Mouse (Mus musculus) kidney, postnatal 0 days (tissue): ENCODE results near the gene Pip5k1c. TPM values are rescaled to one million over a fixed set of nuclear protein-coding genes. Genes with fewer than 3 reads are reported as not detected.
A peak's percentile ranks its signal among the peaks of the same experiment; 100 is the strongest.

Source experiments
- ATAC-seq: fragments of 200-750 bp; cut with Nextera tagmentation; replicated peaks from 2 replicates; pipeline ENCODE4 v1.8.0; 2017; ENCODE audit warnings: low read depth, moderate number of reproducible peaks, moderate TSS enrichment, moderate library complexity; ENCODE audit not compliant: low FRiP score
- DNase-seq: peaks from one replicate; pipeline ENCODE4 v3.0.0-alpha.2; 2016; ENCODE audit warnings: low spot score
- H3K27ac ChIP-seq: fragments of 300-500 bp; sonication (generic); 2 replicates; pipeline ENCODE4 v1.5.1; 2014; ENCODE audit warnings: mild to moderate bottlenecking
- H3K27me3 ChIP-seq: fragments of 300-500 bp; sonication (generic); 2 replicates; pipeline ENCODE4 v1.6.1; 2014; ENCODE audit warnings: low read length, mixed read lengths; ENCODE audit not compliant: insufficient read depth
- H3K36me3 ChIP-seq: fragments of 300-500 bp; sonication (generic); 2 replicates; pipeline ENCODE4 v1.6.1; 2014; ENCODE audit warnings: low read length, mixed read lengths; ENCODE audit not compliant: insufficient read depth
- H3K4me1 ChIP-seq: fragments of 300-500 bp; sonication (generic); replicated peaks from 2 replicates; pipeline ENCODE4 v1.6.1; 2014; ENCODE audit warnings: antibody characterized with exemption, low read length, mixed read lengths; ENCODE audit not compliant: insufficient read depth
- H3K4me2 ChIP-seq: fragments of 300-500 bp; sonication (generic); 2 replicates; pipeline ENCODE4 v1.6.1; 2014; ENCODE audit warnings: mild to moderate bottlenecking, low read length, moderate library complexity, mixed read lengths
- H3K4me3 ChIP-seq: fragments of 300-500 bp; sonication (generic); replicated peaks from 2 replicates; pipeline ENCODE4 v1.5.1; 2014; ENCODE audit warnings: low read depth, low read length
- H3K9ac ChIP-seq: fragments of 300-500 bp; sonication (generic); 2 replicates; pipeline ENCODE4 v1.6.1; 2014; ENCODE audit warnings: low read depth, low read length
- H3K9me3 ChIP-seq: fragments of 300-500 bp; sonication (generic); replicated peaks from 2 replicates; pipeline ENCODE4 v1.6.1; 2016; ENCODE audit warnings: low read length, inconsistent platforms, mixed read lengths
- CTCF ChIP-seq: IDR thresholded peaks from 2 replicates; pipeline ENCODE4 v1.5.1; 2016; ENCODE audit warnings: antibody characterized with exemption, low read depth, mild to moderate bottlenecking, moderate library complexity
- WGBS: fragments of 180-500 bp; shearing (Covaris S2); extraction: QIAGEN DNeasy Blood & Tissue Kit; methylation state at CpG from one replicate; pipeline ENCODE4 v1.1.7; 2014; 5-methylcytosine and 5-hydroxymethylcytosine counted together
- polyA plus RNA-seq: library from polyadenylated mRNA; unstranded; fragments of >200 nt; fragmentation: Nextera tagmentation; extraction: Ambion mirVana; gene quantifications from 2 replicates; pipeline ENCODE4 v1.2.1, GENCODE M21; 2015

Pip5k1c gene
- polyA plus RNA-seq, 1 experiment from 2014 or later = 37.8 TPM

DNA sequence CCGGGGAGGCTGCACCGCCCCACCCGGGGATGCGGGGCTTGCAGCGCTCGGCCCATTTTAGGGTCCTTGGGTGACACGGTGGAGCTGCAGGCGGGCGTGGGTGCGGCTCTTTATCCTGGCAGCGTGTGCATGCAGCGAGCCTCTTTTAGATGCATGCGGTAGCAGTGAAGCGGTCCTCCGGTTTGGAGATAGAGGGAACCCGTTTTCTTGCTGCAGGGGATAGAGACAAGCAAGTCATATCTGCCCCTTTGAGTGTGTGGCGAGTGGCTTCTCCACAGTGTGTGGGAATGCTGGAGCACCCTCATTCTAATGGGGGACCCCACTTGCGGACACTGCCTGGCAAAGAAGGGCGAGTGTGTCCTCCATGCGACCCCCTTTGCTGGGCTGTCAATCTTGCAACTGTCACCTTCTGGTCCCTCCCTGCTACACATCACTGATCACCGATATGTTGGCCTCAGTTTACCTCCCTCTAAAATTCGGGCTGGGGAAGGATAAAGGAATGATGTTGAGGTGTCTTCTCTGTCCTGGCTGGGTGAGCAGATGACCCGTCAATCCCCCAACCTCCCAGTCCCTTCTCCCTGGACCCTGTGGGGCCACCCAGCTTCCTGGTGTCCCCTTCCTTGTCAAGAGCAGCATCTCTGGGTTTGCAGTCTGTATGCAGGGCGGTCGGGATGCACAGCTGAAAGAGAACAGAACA lies 719 bp downstream of the Pip5k1c start:
- peak overlapping the region; percentile 91 for H3K9ac ChIP-seq
- ATAC-seq (no peak), DNase-seq (no peak)
- H3K4me2 ChIP-seq = peak overlapping the region; percentile 98
- 2% methylated on average over 25 of the region's 25 CpGs for WGBS
- peaks cover 30% of the 10 kb centered on the region for H3K4me1 ChIP-seq
- TF ChIP-seq CTCF = no peak
- peak overlapping the region; percentile 94 for H3K27ac ChIP-seq
- H3K4me3 ChIP-seq = peak overlapping the region; percentile 88
- H3K9me3 ChIP-seq = no peaks in the 10 kb centered on the region
- H3K27me3 ChIP-seq = no peaks in the 10 kb centered on the region
- H3K36me3 ChIP-seq = no peaks in the 10 kb centered on the region

DNA sequence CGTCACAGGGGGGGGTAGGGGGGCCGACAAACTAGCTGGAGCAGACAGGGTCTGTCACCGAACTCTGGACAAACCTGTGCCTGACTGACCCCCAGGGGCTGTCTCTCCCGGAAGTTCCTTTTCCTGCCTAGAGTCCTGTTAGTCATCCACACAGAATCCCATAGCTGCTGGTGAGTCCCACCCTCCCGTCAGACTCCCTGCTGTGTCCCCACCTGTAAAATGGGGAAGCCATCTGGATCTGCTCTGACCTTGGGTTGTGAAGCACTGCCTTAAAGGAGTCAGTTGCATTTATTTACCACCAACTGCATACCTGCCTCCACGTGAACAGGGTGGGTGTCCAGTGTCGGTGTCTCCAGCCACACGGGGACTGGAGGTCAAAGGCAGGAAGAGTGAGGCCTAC lies 1.7 kb downstream of the Pip5k1c start:
- no peak for DNase-seq
- peak overlapping the region; percentile 91; the same call in 1 of the 2 replicates for H3K9ac ChIP-seq
- H3K9me3 ChIP-seq = no peaks in the 10 kb centered on the region
- H3K36me3 ChIP-seq = no peaks in the 10 kb centered on the region
- H3K27me3 ChIP-seq = no peaks in the 10 kb centered on the region
- no peak for ATAC-seq
- H3K4me1 ChIP-seq = peaks cover 37% of the 10 kb centered on the region
- no peak overlapping the region; the same call in 1 of the 2 replicates for H3K27ac ChIP-seq
- TF ChIP-seq CTCF = no peak
- peak overlapping the region; percentile 98 for H3K4me2 ChIP-seq
- 27% methylated on average over 8 of the region's 8 CpGs for WGBS
- peak overlapping the region; percentile 88 for H3K4me3 ChIP-seq

DNA sequence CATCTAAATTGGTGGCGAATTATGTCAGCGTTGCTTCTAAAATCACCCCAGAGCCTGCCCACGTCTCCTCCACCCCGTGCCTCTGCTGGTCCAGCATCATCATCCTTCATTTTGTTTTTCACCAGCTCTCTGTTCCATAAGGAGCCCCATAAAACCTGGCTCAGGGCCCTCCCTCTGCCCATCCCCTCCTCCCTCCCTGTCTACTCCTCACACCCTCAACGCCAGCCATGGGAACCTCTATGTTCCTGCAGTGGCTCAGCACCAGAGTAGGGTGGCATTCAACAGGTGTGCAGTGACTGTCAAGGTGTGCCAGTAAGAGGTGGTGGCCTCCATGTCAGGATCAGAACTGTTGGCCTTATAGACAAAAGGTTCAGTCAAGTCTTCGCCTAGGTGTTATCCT lies 2.4 kb downstream of the Pip5k1c start:
- peaks cover 42% of the 10 kb centered on the region for H3K4me1 ChIP-seq
- no peak overlapping the region for H3K4me3 ChIP-seq
- H3K27me3 ChIP-seq = no peaks in the 10 kb centered on the region
- H3K9me3 ChIP-seq = no peaks in the 10 kb centered on the region
- ATAC-seq = no peak
- H3K9ac ChIP-seq = no peak overlapping the region
- no peak overlapping the region for H3K27ac ChIP-seq
- 89% methylated on average over 6 of the region's 6 CpGs for WGBS
- no peak for TF ChIP-seq CTCF
- H3K4me2 ChIP-seq = no peak overlapping the region
- no peaks in the 10 kb centered on the region for H3K36me3 ChIP-seq
- no peak for DNase-seq

DNA sequence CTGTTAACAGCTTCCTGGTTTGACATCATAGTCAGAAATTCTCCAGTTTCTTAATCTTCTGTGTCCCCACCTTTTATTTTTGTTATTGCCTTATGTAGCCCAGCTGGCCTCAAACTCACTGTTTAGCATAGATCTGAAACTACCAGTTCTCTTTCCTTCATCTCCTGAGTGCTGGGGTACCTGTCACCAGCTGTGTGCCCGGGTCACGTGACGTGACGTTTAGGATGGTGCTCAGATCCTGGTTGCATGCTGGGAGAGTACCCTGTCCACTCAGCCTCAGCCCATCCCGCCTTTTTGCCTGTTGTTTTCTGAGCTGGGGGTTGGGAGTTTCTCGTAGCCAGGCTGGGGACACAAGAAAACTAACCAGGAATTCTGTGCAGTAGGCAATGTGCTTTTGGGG lies 4.5 kb downstream of the Pip5k1c start:
- Histone ChIP-seq H3K36me3 (no peaks in the 10 kb centered on the region), H3K27me3 (no peaks in the 10 kb centered on the region), H3K4me2 (peak overlapping the region; percentile 21; the same call in 1 of the 2 replicates), H3K9ac (0 out of 2 replicates have a peak overlapping the region, but pooled peaks have one; percentile 31), H3K4me1 (peaks cover 58% of the 10 kb centered on the region), H3K9me3 (no peaks in the 10 kb centered on the region), H3K27ac (peak overlapping the region; percentile 90), H3K4me3 (no peak overlapping the region)
- 62% methylated on average over 6 of the region's 6 CpGs for WGBS
- ATAC-seq = no peak
- no peak for DNase-seq
- TF ChIP-seq CTCF = no peak

DNA sequence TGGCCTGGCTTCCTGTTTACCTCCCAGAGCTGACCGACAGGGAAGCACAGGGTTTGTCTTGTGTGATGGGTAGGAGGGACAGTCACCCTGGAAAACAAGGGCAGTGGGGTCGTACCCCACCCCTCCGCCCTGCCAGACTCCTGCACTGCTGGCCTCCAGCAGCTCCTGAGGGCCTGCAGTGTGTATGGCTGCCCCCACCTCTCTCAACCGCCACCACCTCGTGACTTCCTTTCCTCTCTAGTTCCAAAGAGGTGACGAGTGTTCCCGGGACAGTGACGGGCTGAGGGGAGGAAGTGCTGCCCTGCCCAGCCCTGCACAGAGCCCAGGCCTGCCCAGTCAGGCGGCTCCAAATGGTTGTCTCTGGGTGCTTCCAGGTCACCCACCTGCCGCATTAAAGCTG lies 5.1 kb downstream of the Pip5k1c start:
- H3K4me2 ChIP-seq = peak overlapping the region; percentile 21; the same call in 1 of the 2 replicates
- H3K36me3 ChIP-seq = no peaks in the 10 kb centered on the region
- DNase-seq = peak; percentile 52
- no peak for TF ChIP-seq CTCF
- no peaks in the 10 kb centered on the region for H3K9me3 ChIP-seq
- H3K27me3 ChIP-seq = no peaks in the 10 kb centered on the region
- H3K4me3 ChIP-seq = no peak overlapping the region
- 27% methylated on average over 10 of the region's 10 CpGs for WGBS
- H3K9ac ChIP-seq = peak overlapping the region; percentile 31; the same call in 1 of the 2 replicates
- peak overlapping the region; percentile 90 for H3K27ac ChIP-seq
- peaks cover 63% of the 10 kb centered on the region for H3K4me1 ChIP-seq
- peak; percentile 48 for ATAC-seq

DNA sequence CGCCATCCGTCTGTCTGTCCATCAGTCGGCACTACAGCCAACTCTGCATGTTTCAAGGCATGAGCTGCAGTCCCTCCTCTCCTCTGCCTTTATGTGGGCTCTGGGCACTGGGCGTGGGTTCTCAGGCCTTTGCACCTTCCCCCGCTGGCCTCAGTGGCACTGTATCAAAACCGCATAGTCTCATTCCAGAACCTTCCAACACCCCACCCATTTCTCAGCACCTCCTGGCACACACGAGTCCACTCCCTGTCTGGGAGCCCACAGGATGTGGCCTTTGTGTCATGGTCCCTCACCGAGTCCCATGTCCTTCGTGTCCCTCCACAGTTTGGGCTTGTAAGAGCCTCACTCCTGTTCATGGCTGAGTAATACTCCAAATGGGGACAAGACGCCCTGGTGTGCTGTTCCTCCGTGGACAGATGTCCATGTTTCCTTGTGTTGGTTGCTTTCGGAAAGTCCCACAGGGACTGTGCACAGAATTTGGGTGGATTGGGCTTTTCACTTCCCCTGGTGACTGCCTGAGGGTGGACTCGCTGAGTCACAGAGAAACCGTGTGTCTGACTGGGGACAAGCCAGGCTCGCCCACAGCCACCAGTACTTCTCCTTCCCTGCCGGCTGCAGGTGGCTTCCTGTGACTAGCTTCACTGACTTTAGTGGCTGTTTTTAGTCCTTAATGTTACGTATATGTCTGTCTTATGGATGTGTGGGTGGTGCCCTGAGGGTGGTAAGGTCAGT lies 5.8 kb downstream of the Pip5k1c start:
- no peak for DNase-seq
- Histone ChIP-seq H3K27me3 (no peaks in the 10 kb centered on the region), H3K9ac (0 out of 2 replicates have a peak overlapping the region, but pooled peaks have one; percentile 31), H3K4me3 (no peak overlapping the region), H3K4me2 (no peak overlapping the region), H3K4me1 (peaks cover 69% of the 10 kb centered on the region), H3K9me3 (no peaks in the 10 kb centered on the region), H3K36me3 (no peaks in the 10 kb centered on the region), H3K27ac (peak overlapping the region; percentile 90)
- TF ChIP-seq CTCF = no peak
- ATAC-seq = no peak
- WGBS = 83% methylated on average over 17 of the region's 17 CpGs
